Mouse (Mus musculus) right cerebral cortex, postnatal 25 days (tissue): ENCODE results near the gene Eya4.

ENCODE experiments used
- DNase-seq: peaks from one replicate; pipeline ENCODE4 v3.0.0; 2022

Eya4 gene

GRCm38 (mm10) chr10:23350011-23350911 lies at the start of gene Eya4:
Gene Eya4 (minus strand): TSS chr10:23350786.
- DNase-seq = peak; percentile 38

GRCm38 (mm10) chr10:23395399-23395798 lies 44.8 kb upstream of the Eya4 start:
- DNase-seq = no peak

- no peak for DNase-seq
Measured at GRCm38 (mm10) chr10:23394556-23395245, 44.1 kb upstream of the Eya4 start.

GRCm38 (mm10) chr10:23394152-23394551 lies 43.6 kb upstream of the Eya4 start:
- no peak for DNase-seq

- DNase-seq = no peak
Measured at GRCm38 (mm10) chr10:23363866-23364265, 13.3 kb upstream of the Eya4 start.

- peak; percentile 21 for DNase-seq
Measured at GRCm38 (mm10) chr10:23349392-23350010, 1.1 kb downstream of the Eya4 start.

- peak; percentile 7 for DNase-seq
Measured at GRCm38 (mm10) chr10:23348893-23349391, 1.6 kb downstream of the Eya4 start.

GRCm38 (mm10) chr10:23348101-23348892 lies 2.3 kb downstream of the Eya4 start:
- peak; percentile 15 for DNase-seq

GRCm38 (mm10) chr10:23337250-23337649 lies 13.3 kb downstream of the Eya4 start:
- DNase-seq = no peak

- no peak for DNase-seq
Measured at GRCm38 (mm10) chr10:23332768-23333167, 17.8 kb downstream of the Eya4 start.

GRCm38 (mm10) chr10:23327651-23328050 lies 22.9 kb downstream of the Eya4 start:
- DNase-seq = no peak

- DNase-seq = no peak
Measured at GRCm38 (mm10) chr10:23322275-23322674, 28.3 kb downstream of the Eya4 start.

GRCm38 (mm10) chr10:23295616-23296015 lies 55.0 kb downstream of the Eya4 start:
- DNase-seq = no peak

- DNase-seq = peak; percentile 4
Measured at GRCm38 (mm10) chr10:23292495-23292894, 58.1 kb downstream of the Eya4 start.

GRCm38 (mm10) chr10:23277371-23277770 lies 73.2 kb downstream of the Eya4 start:
- DNase-seq = no peak

- no peak for DNase-seq
Measured at GRCm38 (mm10) chr10:23271050-23271621, 79.5 kb downstream of the Eya4 start.

GRCm38 (mm10) chr10:23270502-23270901 lies 80.1 kb downstream of the Eya4 start:
- DNase-seq = no peak

- DNase-seq = no peak
Measured at GRCm38 (mm10) chr10:23252180-23252579, 98.4 kb downstream of the Eya4 start.

- no peak for DNase-seq
Measured at GRCm38 (mm10) chr10:23246485-23246884, 104.1 kb downstream of the Eya4 start.

GRCm38 (mm10) chr10:23236918-23237317 lies 113.7 kb downstream of the Eya4 start:
- no peak for DNase-seq

GRCm38 (mm10) chr10:23235405-23235804 lies 115.2 kb downstream of the Eya4 start:
- no peak for DNase-seq

- no peak for DNase-seq
Measured at GRCm38 (mm10) chr10:23233425-23233824, 117.2 kb downstream of the Eya4 start.
